Mouse (Mus musculus): ENCODE data around the gene Taf11. TPM values are rescaled to one million over a fixed set of nuclear protein-coding genes. Genes with fewer than 3 reads are reported as not detected.
A peak's percentile ranks its signal among the peaks of the same experiment; 100 is the strongest.

The Taf11 gene
- total RNA-seq, 2 experiments from 2014 or later: 22.9 to 24.7 TPM

GRCm38 (mm10) chr17:27922174-27922712 lies 12.6 kb upstream of the Taf11 start:
- DNase-seq: no peak

GRCm38 (mm10) chr17:27920676-27921075 lies 11.0 kb upstream of the Taf11 start:
- DNase-seq: peak; percentile 41 to 53

DNA sequence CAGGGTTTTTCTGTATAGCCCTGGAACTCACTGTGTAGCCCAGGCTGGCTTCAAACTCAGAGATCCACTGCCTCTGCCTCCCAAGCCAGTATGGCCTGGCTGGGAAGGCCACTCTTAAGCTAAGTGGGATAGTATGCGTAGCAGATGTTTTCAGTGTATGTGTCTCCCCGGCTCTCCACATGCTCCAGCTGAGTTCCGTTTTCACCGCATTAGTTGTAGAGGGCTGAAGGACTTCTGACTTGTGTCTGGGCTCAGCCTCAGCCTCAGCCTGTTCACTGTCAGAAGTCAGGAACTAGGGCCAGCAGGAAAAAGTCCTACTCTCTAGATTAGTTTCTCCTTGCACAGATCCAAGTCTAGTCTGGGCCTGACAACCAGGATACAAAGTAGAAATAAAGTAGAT lies 6.7 kb upstream of the Taf11 start:
- no peak for DNase-seq

DNA sequence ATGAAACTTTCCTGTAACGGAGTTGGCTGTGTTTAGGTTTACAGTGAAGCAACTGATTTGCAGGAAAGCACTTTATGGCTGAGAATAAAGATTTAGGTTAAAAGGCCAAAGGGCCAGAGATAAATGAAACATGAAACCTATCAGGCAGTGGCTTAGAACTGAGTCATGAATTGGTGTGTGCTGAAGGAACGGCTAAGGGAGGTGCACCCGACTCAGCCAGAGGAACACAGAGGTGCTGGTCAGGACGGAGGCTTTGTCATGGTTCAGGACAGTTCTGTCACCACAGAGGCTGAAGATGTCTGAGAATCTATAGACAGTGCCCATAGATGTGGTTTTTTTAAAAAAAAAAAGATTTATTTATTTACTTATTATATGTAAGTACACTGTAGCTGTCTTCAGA lies 5.1 kb upstream of the Taf11 start:
- DNase-seq: no peak

DNA sequence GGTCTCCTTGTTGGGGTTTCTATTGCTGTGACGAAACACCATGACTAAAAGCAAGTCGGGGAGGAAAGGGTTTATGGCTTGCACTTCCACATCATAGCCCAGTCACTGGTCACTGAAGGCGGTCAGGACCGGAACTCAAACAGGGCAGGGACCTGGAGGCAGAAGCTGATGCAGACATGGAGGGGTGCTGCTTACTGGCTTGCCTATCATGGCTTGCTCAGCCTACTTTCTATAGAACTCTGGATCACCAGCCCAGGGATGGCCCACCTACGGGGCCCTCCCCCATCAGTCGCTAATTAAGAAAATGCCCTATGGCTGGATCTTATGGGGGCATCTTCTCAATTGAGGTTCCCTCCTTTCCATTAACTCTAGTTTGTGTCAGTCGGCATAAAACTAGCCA lies 1.7 kb upstream of the Taf11 start:
- DNase-seq: no peak

DNA sequence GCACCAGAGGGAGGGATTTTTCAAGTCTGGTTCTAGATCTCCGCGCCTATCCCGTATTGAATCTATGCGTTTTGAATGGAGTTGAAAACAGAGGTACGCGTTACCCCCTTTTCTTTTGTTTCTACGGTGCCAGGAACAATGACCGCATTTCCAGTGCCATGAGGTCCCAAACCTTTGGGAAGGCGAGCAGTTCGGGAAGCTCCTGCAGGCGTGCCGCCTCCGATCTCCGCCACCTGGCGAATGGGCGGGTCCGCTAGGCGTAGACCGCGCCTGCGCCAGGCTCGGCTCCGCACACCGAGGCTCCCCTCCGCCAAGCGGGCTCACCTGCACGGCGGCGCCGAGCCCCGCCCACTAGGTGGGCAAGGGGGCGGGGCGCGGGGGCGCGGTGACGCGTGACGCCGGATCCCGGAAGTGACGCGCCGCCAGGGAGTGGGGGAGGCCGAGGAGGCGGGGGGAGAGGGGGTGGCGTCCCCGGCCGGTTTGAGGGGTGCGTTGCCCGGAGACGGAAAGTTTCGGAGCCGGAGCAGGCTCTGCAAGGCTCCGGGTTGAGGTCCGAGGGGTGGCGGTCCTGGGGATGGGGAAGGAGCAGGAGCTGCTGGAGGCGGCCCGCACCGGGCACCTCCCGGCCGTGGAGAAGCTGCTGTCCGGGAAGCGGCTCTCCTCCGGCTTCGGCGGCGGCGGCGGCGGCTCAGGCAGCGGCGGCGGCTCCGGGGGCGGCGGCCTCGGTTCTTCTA lies 589 bp downstream of the Taf11 start, which contains the start of gene Anks1:
TSS of gene Anks1 (plus strand) at position 419 of the 734 bp plus-strand sequence.
- peak; percentile 86 to 89 for DNase-seq

DNA sequence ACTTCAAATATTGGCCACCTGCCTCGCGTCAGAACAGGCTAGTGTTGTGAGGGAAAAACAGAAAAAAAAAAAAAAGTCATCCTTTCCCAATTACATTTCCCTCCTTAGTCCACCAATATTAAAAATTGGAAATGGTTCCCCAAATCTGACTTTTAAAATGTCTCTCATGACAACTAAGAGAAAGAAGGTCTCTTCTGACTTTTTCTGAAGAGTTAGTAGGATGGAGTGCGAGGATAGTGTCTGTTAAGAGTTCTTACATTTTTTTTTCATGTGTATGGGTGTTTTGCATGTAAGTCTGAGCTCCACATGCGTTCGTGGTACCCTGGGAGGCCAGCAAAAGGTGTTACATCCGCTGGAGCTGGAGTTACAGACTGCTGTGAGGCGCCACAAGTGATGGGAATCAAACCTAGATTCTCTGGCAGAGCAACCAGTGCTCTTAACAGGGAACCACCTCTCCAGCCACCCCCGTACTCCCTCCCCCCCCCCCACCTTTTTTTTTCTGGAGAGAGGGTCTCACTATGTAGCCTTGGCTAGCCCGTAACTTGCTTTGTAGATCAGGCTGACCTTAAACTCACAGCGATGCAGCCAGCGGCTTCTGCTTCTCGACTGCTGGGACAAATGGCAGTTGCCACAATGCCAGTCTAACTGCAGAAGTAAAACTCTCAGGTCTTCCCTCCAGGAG lies 1.3 kb downstream of the Taf11 start:
- no peak for DNase-seq

DNA sequence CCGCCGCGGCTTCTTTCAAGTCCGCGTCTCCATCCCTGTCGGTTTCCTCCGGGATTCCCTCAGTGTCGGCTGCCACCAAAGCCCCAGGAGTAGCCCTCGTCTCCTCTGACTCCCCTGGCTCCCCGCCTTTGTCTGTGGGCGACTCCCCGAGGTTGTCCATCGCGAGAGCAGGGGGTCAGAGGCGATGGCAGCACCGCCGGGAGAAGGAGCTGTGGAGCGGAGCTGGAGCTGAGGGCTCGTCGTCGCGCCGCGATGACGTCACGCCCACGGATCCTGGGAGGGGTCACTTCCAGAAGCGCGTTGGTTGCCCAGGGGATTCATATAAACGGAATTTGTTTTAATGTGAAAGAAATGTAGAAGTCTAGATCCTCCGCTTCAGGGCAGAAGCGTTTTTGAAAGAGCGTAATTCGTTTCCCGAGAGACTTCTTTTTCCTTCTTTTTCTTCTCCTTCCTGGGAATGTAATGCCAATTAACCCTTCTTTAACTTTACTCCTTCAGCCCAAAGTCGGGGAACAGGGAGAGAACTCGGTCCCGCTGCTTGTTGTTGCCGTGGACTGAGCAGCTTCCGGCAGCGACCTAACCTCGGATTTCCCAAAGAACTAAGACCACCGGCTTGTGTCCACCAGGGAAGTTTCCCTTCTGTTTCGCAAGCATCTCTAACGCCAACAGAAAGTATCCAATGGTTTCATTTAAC lies 2.0 kb downstream of the Taf11 start:
- peak; percentile 94 to 97 for DNase-seq

DNA sequence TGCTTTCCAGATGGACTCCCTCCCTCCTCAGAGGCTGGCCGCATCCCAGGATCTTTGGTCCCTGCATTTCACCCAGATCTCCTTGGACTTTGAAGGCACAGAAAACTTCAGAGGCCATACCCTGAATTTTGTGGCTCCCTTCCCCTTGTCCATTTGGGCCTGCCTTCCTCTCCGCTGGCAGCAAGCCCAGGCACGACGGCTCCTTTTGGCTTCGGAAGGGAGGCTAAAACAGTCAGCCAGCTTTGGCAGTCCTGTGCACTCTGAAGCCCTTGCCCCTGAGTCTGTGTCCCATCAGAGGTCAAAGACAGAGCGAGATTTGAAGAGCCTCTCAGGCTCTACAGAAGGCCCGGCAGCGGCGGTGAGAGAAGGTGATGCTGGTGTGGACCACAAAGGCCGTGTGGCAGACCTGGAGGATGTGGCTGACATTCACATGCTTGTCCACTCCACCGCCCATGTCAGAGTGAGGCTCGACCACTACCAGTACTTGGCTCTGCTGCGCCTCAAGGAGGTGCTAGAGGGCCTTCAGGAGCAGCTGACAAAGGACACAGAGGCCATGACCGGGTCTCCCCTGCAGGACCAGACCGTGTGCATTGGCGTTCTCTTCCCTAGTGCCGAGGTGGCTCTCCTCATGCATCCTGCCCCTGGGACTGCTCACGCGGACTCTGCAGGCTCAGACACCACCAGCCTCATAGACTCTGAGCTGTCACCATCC lies 23.0 kb downstream of the Taf11 start:
- peak; percentile 58 to 64 for DNase-seq

- no peak for DNase-seq
Measured at GRCm38 (mm10) chr17:27883994-27884393, 25.6 kb downstream of the Taf11 start.

GRCm38 (mm10) chr17:27883129-27883528 lies 26.5 kb downstream of the Taf11 start:
- DNase-seq: no peak

DNA sequence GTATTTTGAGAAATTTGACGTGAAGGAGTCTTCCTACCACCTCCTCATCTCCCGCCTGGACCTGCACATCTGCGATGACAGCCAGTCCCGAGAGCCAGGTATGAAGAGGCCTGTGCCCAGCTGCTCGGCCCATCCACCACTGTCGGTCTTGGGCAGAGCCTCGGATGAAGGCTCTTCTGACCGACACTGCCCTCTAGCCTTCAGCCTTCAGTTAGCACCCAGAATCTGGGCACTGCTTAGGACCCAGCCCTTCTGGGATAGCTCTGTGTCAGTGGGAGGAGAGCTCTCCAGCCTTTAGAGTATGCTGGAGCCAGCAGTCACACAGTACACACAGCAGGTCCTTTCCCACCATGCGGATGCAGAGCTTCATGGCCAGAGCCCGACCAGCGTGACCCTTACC lies 28.1 kb downstream of the Taf11 start:
- DNase-seq: no peak

DNA sequence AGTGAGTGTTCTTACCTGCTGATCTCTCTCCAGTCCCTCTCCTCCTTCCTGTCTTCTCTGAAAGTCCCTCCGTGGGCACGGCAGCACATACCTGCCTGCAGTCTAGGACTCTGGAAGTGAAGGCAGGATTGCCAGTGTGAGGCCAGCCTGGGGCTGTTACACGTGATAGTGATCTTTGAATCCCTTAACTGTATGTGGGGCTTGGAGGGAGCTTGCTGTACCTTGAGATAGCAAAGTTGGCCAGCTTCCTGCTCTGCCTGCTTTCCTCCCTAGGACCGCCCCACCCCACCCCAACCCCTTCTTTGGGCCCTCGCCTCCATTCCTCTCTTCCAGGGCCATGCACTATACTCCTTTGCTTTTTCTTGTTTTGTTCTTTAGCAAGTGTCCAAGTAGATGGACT lies 35.1 kb downstream of the Taf11 start:
- DNase-seq: no peak

- no peak for DNase-seq
Measured at GRCm38 (mm10) chr17:27873583-27873982, 36.1 kb downstream of the Taf11 start.

- no peak for DNase-seq
Measured at GRCm38 (mm10) chr17:27871851-27872250, 37.8 kb downstream of the Taf11 start.

DNA sequence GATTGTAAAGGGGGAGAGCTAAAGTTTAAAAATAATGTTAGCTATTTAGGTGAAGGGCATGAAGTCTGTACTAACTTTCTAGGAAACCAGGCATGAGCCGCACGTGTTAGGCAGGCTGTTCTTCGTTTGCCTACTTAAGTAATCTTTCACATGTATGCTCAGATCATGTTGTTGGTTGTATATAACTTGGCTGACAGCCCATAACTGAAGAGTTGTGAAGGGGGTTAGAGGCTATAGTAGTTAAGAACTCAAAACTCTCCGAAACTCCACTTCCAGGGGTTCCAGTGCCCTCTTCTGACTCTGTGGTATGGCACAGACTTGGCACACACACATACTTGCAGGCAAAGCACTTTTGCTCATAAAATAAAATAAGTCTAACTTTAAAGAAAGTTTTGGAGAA lies 42.9 kb downstream of the Taf11 start:
- DNase-seq: no peak

- DNase-seq: no peak
Measured at GRCm38 (mm10) chr17:27865461-27865860, 44.2 kb downstream of the Taf11 start.

DNA sequence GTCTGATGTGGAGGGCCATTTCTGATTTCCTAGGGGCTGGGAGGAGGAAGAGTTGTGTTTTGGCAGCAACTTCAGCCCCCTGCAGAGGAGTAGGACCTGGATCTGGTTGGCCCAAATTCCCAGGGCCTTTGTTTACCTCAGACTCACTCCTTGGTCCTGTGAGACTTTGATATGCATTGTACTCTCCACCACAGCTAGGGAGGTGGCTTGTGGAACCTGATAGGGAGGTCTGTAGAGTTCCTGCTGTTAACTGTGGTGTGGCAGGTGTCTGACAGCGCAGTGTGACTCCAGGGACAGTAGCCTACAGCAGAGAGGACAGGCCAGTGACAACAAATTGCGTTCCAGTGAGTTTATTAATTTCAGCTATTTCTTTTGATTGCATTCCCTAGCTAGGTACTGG lies 50.5 kb downstream of the Taf11 start:
- no peak for DNase-seq

GRCm38 (mm10) chr17:27857649-27858475 lies 51.8 kb downstream of the Taf11 start:
- DNase-seq: peak in 1 of 2 experiments; percentile 18

DNA sequence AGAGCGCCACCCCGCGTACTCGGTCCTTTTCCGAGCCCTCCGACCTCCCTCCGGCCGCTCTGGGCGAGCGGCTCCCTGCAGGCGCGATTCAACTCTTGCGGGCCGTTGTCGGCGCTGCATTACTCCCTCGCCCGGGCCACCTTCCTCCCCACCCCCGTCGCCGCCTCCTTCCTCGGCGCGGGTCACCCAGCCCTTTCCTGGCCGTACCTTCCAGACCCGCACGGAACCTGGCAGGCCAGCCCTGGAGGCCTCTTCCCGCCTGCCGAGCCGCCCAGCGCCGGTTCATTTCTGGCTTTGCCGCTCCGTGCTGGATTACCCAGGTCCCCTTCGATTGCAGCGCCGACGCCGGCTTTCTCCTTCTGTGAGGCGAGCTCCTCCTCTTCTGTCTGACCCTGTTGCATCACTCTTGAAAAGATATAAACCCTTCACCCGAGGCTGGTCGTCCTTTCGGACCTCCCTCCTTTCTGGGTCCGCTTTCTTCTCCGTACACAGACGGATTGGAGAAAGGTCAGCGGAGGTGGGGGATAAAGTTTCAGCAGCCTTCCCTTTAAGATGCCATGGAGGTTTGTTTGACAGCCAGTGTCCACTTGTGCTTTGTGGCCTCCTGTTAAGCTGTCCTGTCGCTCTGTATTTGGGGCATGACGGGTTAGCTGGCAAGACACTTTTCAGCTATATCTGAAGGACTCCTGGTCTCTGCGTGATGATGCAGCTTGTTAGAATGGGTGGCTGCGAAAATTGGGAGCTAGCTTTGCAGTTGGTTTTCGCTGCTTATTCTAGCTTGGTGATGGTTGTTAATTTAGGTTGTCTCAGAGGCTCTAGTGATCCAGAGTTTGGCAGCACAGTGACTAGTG lies 52.6 kb downstream of the Taf11 start:
- DNase-seq: peak; percentile 57 to 76
